Mouse (Mus musculus) forebrain, embryonic 14.5 days (tissue): ENCODE measurements around the gene Gm21256. TPM values are rescaled to one million over a fixed set of nuclear protein-coding genes. Genes with fewer than 3 reads are reported as not detected.
"Not testable (repeated sequence)": the region's sequence is repeated elsewhere in the genome, so short reads cannot be mapped to it uniquely, and the experiment has no call there.

ENCODE experiments used
- ATAC-seq: fragments of 200-750 bp; cut with Nextera tagmentation; 2 replicates; pipeline ENCODE4 v1.8.0; 2017; ENCODE audit warnings: mild to moderate bottlenecking, moderate library complexity
- DNase-seq: peaks from one replicate; pipeline ENCODE4 v3.0.0-alpha.2; 2015; ENCODE audit warnings: low spot score
- H3K27ac ChIP-seq: fragments of 300-500 bp; sonication (generic); 2 replicates; pipeline ENCODE4 v1.5.1; 2014; ENCODE audit warnings: low read depth, mild to moderate bottlenecking, control low read depth, low read length, moderate library complexity
- H3K27me3 ChIP-seq: fragments of 300-500 bp; sonication (generic); replicated peaks from 2 replicates; pipeline ENCODE4 v1.6.1; 2014; ENCODE audit warnings: low read length, control low read depth, mixed read lengths; ENCODE audit not compliant: control insufficient read depth, insufficient read depth
- H3K36me3 ChIP-seq: fragments of 300-500 bp; sonication (generic); 2 replicates; pipeline ENCODE4 v1.6.1; 2014; ENCODE audit warnings: low read length, control low read depth; ENCODE audit not compliant: control insufficient read depth, insufficient read depth
- H3K4me1 ChIP-seq: fragments of 300-500 bp; sonication (generic); 2 replicates; pipeline ENCODE4 v1.6.1; 2014; ENCODE audit warnings: antibody characterized with exemption, low read length, control low read depth; ENCODE audit not compliant: control insufficient read depth, insufficient read depth
- H3K4me2 ChIP-seq: fragments of 300-500 bp; sonication (generic); 2 replicates; pipeline ENCODE4 v1.6.1; 2014; ENCODE audit warnings: mild to moderate bottlenecking, control low read depth, low read length
- H3K4me3 ChIP-seq: fragments of 300-500 bp; sonication (generic); 2 replicates; pipeline ENCODE4 v1.5.1; 2014; ENCODE audit warnings: low read depth, low read length, control low read depth
- H3K9ac ChIP-seq: fragments of 300-500 bp; sonication (generic); 2 replicates; pipeline ENCODE4 v1.6.1; 2014; ENCODE audit warnings: mild to moderate bottlenecking, low read length, control low read depth, moderate library complexity
- H3K9me3 ChIP-seq: fragments of 300-500 bp; sonication (generic); replicated peaks from 2 replicates; pipeline ENCODE4 v1.6.1; 2016; ENCODE audit warnings: low read length, control low read depth, mixed read lengths; ENCODE audit not compliant: control insufficient read depth
- WGBS: fragments of 180-500 bp; shearing (Covaris S2); extraction: QIAGEN DNeasy Blood & Tissue Kit; methylation state at CpG from one replicate; pipeline ENCODE4 v1.1.7; 2014; 5-methylcytosine and 5-hydroxymethylcytosine counted together
- polyA plus RNA-seq: library from polyadenylated mRNA; unstranded; fragments of >200 nt; fragmentation: Nextera tagmentation; extraction: Ambion mirVana; gene quantifications from 2 replicates; pipeline ENCODE4 v1.2.1, GENCODE M21; 2014

The Gm21256 gene
- not detected in 2 replicates for polyA plus RNA-seq

- not testable (repeated sequence) for H3K27ac ChIP-seq, ATAC-seq, H3K4me3 ChIP-seq, H3K9me3 ChIP-seq, H3K36me3 ChIP-seq, H3K9ac ChIP-seq, DNase-seq, H3K27me3 ChIP-seq, H3K4me1 ChIP-seq, H3K4me2 ChIP-seq
- no CpG with 5 or more reads among the region's 7 CpGs for WGBS
Observed at GRCm38 (mm10) chrY:47450660-47451059, at the start of gene Gm21256. Gene Gm21256, plus strand, starts transcription at chrY:47450960.

Other genes starting within 250 kb of the Gm21256 start
- gene Gm21170, start 240.1 kb downstream of the Gm21256 start, polyA plus RNA-seq: not detected in 2 replicates